Mouse (Mus musculus): ENCODE data around the gene Cpa2. TPM values are rescaled to one million over a fixed set of nuclear protein-coding genes. Genes with fewer than 3 reads are reported as not detected.

Gene Cpa2
- 1 to 10 TPM; 1.9 to 2.0 TPM for total RNA-seq (2021)
- long read RNA-seq, experiment 1, partial matches to known transcripts = 0 of 1 reads
- long read RNA-seq, experiment 1, other reads (novel, unspliced or antisense) = 0 of 1 reads
- long read RNA-seq, experiment 2 = 0 reads

- no peak for DNase-seq (ENCODE audit: low spot score in 2 of 2)
Observed at GRCm38 (mm10) chr6:30541009-30541799, at the start of gene Cpa2. TSS of gene Cpa2 (plus strand) at chr6:30541582.

DNA sequence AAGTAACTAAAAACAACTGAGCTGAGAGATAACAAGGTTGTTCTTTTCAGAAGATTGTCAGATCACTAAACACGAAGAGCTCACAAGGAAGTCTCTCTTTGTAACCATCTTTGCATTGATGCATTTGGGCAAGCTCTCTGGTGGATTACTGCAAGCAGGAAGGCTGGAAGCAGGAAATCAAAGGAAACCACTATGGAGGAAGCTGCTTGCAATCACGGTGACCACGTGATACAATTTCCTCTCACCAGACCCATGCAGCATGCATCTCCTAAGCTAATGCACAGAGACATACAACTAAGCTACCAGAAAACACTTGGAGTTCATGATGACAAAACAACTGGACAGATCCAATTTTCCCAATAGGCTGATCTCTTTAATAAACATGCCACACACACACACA is 42.3 kb upstream of the Cpa2 start:
- no peak for DNase-seq (ENCODE audit: low spot score in 2 of 2)

DNA sequence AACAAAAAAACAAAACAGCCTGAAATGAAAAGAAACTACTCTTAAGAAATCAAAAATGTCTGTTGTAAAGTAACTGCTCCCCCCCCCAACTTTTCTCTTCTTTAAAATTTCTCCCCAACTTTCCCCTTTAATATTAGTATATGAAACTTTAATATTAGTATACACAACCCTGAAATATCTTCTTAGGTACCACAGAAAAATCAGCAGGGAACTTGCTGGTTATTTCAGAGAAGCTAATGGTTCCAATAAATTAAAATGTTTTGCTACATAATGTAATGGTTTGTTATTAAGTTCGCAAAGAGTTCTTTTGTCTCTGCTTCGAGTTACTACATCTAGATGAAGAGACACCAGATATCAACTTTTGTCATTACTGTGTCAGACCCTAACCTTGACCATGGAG is 32.6 kb upstream of the Cpa2 start:
- DNase-seq (ENCODE audit: low spot score in 2 of 2) = no peak

- peak; percentile 99 for DNase-seq (ENCODE audit: low spot score in 2 of 2)
Observed at GRCm38 (mm10) chr6:30509265-30510239, 31.8 kb upstream of the Cpa2 start, which contains the start of the genes Tmem209 and Ssmem1. TSS of gene Tmem209 (minus strand) at chr6:30509783. TSS of gene Ssmem1 (plus strand) at chr6:30509849.

- DNase-seq (ENCODE audit: low spot score in 2 of 2) = no peak
Observed at GRCm38 (mm10) chr6:30510291-30510690, 31.1 kb upstream of the Cpa2 start.

DNA sequence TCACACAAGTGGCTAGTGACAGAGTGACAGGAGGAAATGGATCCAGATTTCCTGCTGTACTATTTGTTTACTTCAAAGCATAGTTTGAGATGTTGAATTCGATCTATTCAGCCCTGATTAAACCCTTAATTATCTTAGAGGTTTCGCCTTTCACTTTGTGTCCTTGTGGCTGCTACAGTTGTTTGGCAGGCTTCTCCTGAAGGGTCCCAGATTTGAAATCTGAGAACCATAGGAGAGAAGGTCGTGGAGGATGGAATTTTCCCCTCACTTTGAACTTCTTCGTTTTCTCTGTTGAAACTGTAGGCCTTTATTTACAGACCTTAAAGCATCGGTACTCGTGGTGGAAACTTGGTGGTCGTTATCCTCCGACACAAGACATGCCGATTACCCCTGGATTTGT is 27.1 kb upstream of the Cpa2 start:
- no peak for DNase-seq (ENCODE audit: low spot score in 2 of 2)

DNA sequence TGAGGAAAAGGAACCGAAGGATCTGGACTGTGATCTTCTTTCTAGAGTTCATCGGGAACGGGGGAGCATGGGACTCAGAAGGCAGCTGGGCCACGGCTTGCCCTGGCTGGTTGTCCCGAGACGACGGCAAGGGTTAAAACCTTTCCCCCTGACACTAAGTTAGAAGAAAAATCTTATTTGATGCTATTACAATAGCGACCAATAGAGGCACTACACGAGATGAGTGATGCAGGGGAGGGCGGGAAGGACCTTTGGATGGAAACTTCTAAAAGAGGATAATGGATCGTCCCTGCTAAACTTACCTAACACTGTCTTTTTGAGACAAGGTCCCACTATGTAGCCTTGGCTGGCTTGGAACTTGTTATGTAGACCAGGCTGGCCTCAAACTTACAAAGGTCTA is 21.0 kb upstream of the Cpa2 start:
- no peak for DNase-seq (ENCODE audit: low spot score in 2 of 2)

GRCm38 (mm10) chr6:30525456-30526332 is 15.7 kb upstream of the Cpa2 start:
- no peak for DNase-seq (ENCODE audit: low spot score in 2 of 2)

DNA sequence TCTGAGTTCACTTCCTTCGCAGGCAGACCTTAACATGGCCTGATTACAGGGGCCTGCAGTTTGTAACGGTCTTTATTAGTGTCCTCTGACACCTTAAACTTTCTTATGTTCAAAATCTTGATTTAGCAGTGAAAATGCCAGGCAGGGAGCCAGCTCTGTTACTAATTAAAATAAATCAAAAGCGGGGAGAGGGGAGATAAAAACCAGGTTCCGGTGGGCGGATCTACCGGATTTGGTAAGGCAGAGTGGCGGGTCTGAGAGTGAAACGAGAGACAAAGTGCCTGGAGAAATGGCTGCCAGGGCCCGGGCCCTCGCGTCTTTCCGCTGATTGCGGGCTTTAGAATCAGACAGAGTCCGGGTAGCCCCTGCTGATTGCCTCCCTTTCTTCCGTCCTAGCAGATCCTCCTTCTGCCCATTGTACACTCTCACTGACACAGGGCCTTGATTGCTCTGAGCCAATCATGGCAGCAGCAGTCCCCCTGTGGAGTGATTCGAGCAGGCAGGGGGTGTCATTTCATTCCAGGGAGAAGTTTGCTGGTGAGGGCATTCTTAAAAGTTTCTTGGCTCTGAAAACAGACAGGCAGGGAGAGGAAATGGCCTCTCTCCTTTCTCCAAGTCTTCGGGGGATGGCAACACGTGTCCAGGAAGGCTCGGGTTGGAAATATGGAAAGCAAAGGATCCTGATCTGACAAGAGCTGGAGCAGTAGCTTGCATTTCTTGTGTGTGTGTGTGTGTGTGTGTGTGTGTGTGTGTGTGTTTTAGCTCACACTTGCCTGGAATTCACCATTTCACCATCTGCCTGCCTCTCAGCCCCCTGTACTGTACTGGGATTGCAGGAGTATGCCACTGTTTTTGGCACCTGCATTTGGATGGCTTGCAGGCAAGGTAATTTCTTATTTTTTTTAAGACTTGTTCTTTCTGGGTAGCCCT is 14.5 kb upstream of the Cpa2 start:
- no peak for DNase-seq (ENCODE audit: low spot score in 2 of 2)

GRCm38 (mm10) chr6:30528800-30529199 is 12.6 kb upstream of the Cpa2 start:
- no peak for DNase-seq (ENCODE audit: low spot score in 2 of 2)

GRCm38 (mm10) chr6:30535340-30535739 is 6.0 kb upstream of the Cpa2 start:
- DNase-seq (ENCODE audit: low spot score in 2 of 2) = peak; percentile 35 to 63

GRCm38 (mm10) chr6:30538240-30538639 is 3.1 kb upstream of the Cpa2 start:
- DNase-seq (ENCODE audit: low spot score in 2 of 2) = no peak

DNA sequence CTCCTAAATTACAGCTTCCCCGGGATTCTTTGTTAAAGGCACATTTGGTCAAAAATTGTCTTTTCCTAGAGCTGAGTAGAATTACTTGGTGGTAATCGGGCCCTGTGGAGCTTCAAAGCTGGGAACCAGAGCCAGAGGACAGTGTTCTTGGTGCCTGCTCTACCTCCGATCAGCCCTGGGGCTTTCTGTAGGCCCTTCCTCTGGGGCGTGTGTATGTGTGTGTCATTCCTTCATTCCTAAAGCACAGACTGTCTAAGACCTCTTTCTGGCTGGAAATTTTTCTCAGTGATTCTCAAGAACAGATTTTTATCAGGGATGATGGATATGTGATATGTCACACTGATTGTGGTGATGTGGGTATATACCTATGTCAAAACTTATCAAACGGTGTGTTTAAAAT is 2.6 kb upstream of the Cpa2 start:
- no peak for DNase-seq (ENCODE audit: low spot score in 2 of 2)

DNA sequence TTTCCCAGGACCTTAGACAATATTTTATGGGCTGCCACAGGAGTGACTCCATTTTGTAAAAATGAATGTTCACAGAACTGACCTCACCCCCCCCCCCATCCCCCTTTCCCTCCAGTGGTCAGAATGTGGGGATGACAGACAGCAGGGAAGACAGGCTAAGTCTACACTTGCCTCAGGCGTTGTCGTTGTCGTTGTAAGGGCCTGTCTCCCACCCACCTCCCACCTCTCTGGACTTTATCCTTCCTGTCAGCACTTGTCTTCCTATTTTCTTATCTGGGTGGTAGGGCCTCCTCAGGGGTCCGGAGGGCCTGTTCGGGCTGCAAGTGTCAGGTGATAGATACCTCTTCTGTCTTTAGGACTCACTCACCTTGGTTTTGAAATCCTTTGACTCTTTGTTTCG is 895 bp downstream of the Cpa2 start:
- no peak for DNase-seq (ENCODE audit: low spot score in 2 of 2)

GRCm38 (mm10) chr6:30543077-30543476 is 1.7 kb downstream of the Cpa2 start:
- DNase-seq (ENCODE audit: low spot score in 2 of 2) = no peak

DNA sequence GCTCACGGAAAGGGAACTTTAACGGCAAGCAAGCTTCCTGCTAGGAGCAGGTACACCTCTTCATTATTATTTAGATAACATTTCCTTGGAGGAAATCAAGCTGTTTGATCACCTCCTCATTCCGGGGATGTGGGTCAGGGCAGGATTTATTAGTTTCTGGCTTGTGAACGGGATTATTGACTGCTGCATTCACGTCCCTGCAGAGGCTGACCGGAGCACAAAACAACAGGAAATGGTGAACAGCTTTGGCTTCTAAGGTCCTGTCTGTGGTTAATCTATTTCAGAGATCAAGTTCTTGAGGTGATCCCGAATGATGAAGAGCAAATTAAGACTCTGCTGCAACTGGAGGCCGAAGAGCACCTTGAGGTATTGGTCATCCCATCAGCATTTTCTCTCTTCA is 2.5 kb downstream of the Cpa2 start:
- no peak for DNase-seq (ENCODE audit: low spot score in 2 of 2)

- DNase-seq (ENCODE audit: low spot score in 2 of 2) = peak in 1 of 2 experiments; percentile 43
Observed at GRCm38 (mm10) chr6:30545689-30546088, 4.3 kb downstream of the Cpa2 start.

GRCm38 (mm10) chr6:30546571-30547273 is 5.3 kb downstream of the Cpa2 start:
- DNase-seq (ENCODE audit: low spot score in 2 of 2) = peak in 1 of 2 experiments; percentile 42

GRCm38 (mm10) chr6:30547274-30547645 is 5.9 kb downstream of the Cpa2 start:
- no peak for DNase-seq (ENCODE audit: low spot score in 2 of 2)

All from left cerebral cortex, adult 18-20 months (tissue).